Comparison of ENCODE assay signal across 15 mouse cellular contexts in genomic region chr12:109950632-109951031, GRCm38 (mm10).
DNase-seq lines count a peak whose midpoint lies in the region; ATAC-seq and TF ChIP-seq lines count a peak whose summit lies in the region.
"Had no signal": no experiment of that assay in that cellular context is flagged by ENCODE, and none has a peak within 500 bp of the region (broad histone marks: within the 10 kb centered on the region; RNA-seq: fewer than 3 reads in every experiment).

No protein-coding gene starts in this region.

- H3K9me3 ChIP-seq in lung, postnatal 0 days (ENCODE audit: low read length): no peaks in the 10 kb centered on the region
- H3K9me3 ChIP-seq: embryonic facial prominence, embryonic 12.5 days had no signal

- H3K36me3 ChIP-seq in lung, postnatal 0 days (ENCODE audit: insufficient read depth, low read length): no peaks in the 10 kb centered on the region
- H3K36me3 ChIP-seq: embryonic facial prominence, embryonic 12.5 days had no signal

- WGBS in lung, postnatal 0 days: 32% methylated on average over 6 of the region's 6 CpGs

- H3K4me1 ChIP-seq in lung, postnatal 0 days (ENCODE audit: insufficient read depth, low read depth, low read length): no peaks in the 10 kb centered on the region

- no peak overlapping the region for H3K4me3 ChIP-seq in gastrocnemius, adult 2 months
- no peak overlapping the region for H3K4me3 ChIP-seq in lung, postnatal 0 days (ENCODE audit: low read depth, low read length)
- H3K4me3 ChIP-seq: embryonic facial prominence, embryonic 12.5 days had no signal

- intact Hi-C loops in gastrocnemius, adult 2 months (cut with DNase I): no loop called here
- intact Hi-C loops in gastrocnemius, postnatal 14 days (cut with DNase I; ENCODE audit: low total_unique reads): no loop called here

- H3K4me2 ChIP-seq in lung, postnatal 0 days (replicated peaks; ENCODE audit: low read depth, low read length): no peak overlapping the region
- H3K4me2 ChIP-seq: embryonic facial prominence, embryonic 12.5 days had no signal

- no peak for TF ChIP-seq POLR2A in brain, embryonic 14.5 days (IDR thresholded peaks at IDR 0.05; ENCODE audit: borderline replicate concordance, extremely low read depth, insufficient read depth, insufficient read length, poor library complexity, severe bottlenecking)

- TF ChIP-seq CTCF in gastrocnemius, adult 2 months (IDR thresholded peaks at IDR 0.05): peak; percentile 12; the same call in 1 of the 2 replicates
- peak; percentile 28; the same call in 1 of the 2 replicates for TF ChIP-seq CTCF in lung, postnatal 0 days (IDR thresholded peaks at IDR 0.05)
- no peak; the same call in 1 of the 2 replicates for TF ChIP-seq CTCF in brain, embryonic 14.5 days (IDR thresholded peaks at IDR 0.05; ENCODE audit: borderline replicate concordance, extremely low read depth, insufficient read depth, insufficient read length)

- ATAC-seq in lung, postnatal 0 days: 0 out of 2 replicates have a peak, but pooled peaks have one; percentile 23
- ATAC-seq: forebrain, embryonic 16.5 days; Patski had no signal

- no peak overlapping the region for H3K27ac ChIP-seq in gastrocnemius, adult 2 months
- H3K27ac ChIP-seq in lung, postnatal 0 days (ENCODE audit: low read length): no peak overlapping the region
- H3K27ac ChIP-seq: embryonic facial prominence, embryonic 12.5 days had no signal

- no peak for TF ChIP-seq EP300 in lung, postnatal 0 days (IDR thresholded peaks at IDR 0.05)

- no peak for DNase-seq in gastrocnemius, adult 2 months
- no peak for DNase-seq in gastrocnemius, postnatal 14 days
- no peak for DNase-seq in lung, postnatal 0 days (ENCODE audit: low spot score)
- DNase-seq in lung, postnatal 25 days (ENCODE audit: low spot score): no peak
- DNase-seq in brain, embryonic 14.5 days (ENCODE audit: low read depth): peak; percentile 31
- peak; percentile 31 for DNase-seq in mesoderm, embryonic 11.5 days (ENCODE audit: low read depth, low spot score)
- no peak for DNase-seq in kidney, adult 11 months
- no peak for DNase-seq in layer of hippocampus, adult 18-20 months (ENCODE audit: low spot score in 2 of 2)
- DNase-seq: B cell, adult 2 months; cerebellum, adult 18-20 months; gastrocnemius, postnatal 25 days; lung, postnatal 10 days had no signal

- H3K9ac ChIP-seq in lung, postnatal 0 days (replicated peaks; ENCODE audit: low read depth): no peak overlapping the region
- H3K9ac ChIP-seq: embryonic facial prominence, embryonic 12.5 days had no signal

- H3K27me3 ChIP-seq in lung, postnatal 0 days (replicated peaks; ENCODE audit: insufficient read depth, low read length): no peaks in the 10 kb centered on the region
- H3K27me3 ChIP-seq: Patski had no signal

Comparison
In these comparisons a context has a peak if more than half of its experiments do, and no peak if none do; other contexts are left out.
1. DNase-seq: peak in brain, embryonic 14.5 days (single experiment) and mesoderm, embryonic 11.5 days (single experiment); none in gastrocnemius, adult 2 months (single experiment), gastrocnemius, postnatal 14 days (single experiment), lung, postnatal 0 days (single experiment), lung, postnatal 25 days (single experiment), kidney, adult 11 months (single experiment) and layer of hippocampus, adult 18-20 months (0 of 2).